Mouse (Mus musculus): ENCODE data around the gene Aars2.

DNA sequence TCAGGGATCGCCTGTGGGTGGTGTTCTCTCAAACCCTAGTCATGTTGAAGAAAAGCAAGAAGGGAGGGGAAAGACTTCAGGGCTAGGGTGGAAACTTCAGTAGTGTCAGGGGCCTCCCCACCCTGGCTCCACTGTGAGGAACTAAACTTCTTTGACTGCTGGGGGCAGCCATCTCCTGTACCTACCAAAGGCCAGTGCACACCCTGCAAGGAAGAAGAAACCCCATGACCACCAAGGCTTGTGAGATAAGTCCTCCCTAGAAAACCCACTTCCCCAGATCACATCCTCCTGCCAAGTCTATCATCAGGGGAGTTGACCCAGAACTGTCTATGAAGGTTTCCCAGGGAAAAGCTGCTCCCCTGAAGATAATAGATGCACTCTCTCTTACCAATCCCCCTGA is 47.8 kb downstream of the Aars2 start:
- no peak for TF ChIP-seq CTCF (IDR thresholded peaks at IDR 0.05; ENCODE audit: borderline replicate concordance, insufficient read depth, low read length)
- no peak for TF ChIP-seq POLR2A (IDR thresholded peaks at IDR 0.05; ENCODE audit: low read depth, low read length)

Measured in embryonic fibroblast, embryonic 13.5 days (primary cell).